Mouse (Mus musculus) G1E (cell line): ENCODE results near the gene Rab11fip5.

Experiments used
- CTCF ChIP-seq: IDR thresholded peaks from 2 replicates; pipeline ENCODE4 v1.5.1; 2012; ENCODE audit warnings: low read depth, low read length, inconsistent platforms, mixed read lengths
- GATA1 ChIP-seq: IDR thresholded peaks from 2 replicates; pipeline ENCODE4 v1.6.1; 2012; ENCODE audit warnings: borderline replicate concordance, low read length, inconsistent platforms, mixed read lengths
- GATA2 ChIP-seq: IDR thresholded peaks from 2 replicates; pipeline ENCODE4 v1.6.1; 2012; ENCODE audit warnings: low read depth, low read length, inconsistent platforms, borderline replicate concordance
- POLR2AphosphoS5 ChIP-seq: IDR thresholded peaks from 2 replicates; pipeline ENCODE4 v1.6.1; 2012; ENCODE audit warnings: low read depth, low read length, inconsistent platforms; ENCODE audit not compliant: insufficient replicate concordance
- TAL1 ChIP-seq: conservative IDR thresholded peaks from 2 replicates; pipeline ENCODE4 v1.6.1; 2012; ENCODE audit warnings: low read depth, low read length, inconsistent platforms, mixed read lengths

DNA sequence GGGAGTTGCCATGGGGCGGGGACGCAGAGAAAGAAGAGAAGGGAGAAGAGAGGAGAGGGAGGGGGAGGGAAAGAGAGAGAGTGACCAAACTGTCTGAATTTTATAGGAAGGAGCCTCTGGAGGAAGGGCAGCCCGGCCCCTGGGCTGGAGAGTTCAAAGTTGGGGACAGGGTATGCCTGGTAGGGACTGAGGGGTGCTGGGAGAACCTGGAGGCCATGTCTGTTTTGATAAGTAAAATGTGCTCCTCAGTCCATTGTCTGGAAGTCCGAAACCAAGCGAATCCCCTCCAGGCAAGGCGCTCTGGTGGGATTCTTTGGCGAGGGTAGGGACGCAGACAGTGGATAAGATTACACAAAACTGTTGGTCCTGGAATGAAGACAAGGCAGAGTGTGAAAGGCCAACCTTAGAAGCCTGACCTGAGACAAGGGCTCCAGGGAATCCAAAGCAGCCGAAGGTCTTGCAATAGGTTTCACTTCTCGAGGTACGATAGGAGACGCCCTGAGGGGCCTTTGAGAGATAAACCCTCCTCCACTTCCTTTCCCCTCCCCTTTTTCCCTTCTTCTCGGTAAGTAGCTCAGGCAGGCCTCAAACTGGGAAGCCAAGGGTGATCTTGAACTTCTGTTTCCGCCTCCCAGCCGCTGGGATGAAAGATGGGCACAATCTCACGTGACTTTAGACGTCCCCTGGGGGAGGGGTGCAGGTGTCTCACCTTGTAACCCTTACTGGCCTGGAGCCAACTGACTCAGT is 6.6 kb upstream of the Rab11fip5 start:
- no peak for TF ChIP-seq CTCF
- TF ChIP-seq TAL1, result no peak
- TF ChIP-seq POLR2AphosphoS5, result no peak
- TF ChIP-seq GATA1, result no peak
- TF ChIP-seq GATA2, result no peak
